Mouse (Mus musculus) spleen, postnatal 0 days (tissue): Measurements from ENCODE around the gene Hap1. TPM values are rescaled to one million over a fixed set of nuclear protein-coding genes. Genes with fewer than 3 reads are reported as not detected.

ENCODE experiments used
- polyA plus RNA-seq: library from polyadenylated mRNA; unstranded; fragments of >200 nt; fragmentation: Nextera tagmentation; extraction: Ambion mirVana; gene quantifications from 2 replicates; pipeline ENCODE4 v1.2.1, GENCODE M21; 2015

The Hap1 gene
- 1.9 and 2.3 TPM in 2 replicates for polyA plus RNA-seq

DNA sequence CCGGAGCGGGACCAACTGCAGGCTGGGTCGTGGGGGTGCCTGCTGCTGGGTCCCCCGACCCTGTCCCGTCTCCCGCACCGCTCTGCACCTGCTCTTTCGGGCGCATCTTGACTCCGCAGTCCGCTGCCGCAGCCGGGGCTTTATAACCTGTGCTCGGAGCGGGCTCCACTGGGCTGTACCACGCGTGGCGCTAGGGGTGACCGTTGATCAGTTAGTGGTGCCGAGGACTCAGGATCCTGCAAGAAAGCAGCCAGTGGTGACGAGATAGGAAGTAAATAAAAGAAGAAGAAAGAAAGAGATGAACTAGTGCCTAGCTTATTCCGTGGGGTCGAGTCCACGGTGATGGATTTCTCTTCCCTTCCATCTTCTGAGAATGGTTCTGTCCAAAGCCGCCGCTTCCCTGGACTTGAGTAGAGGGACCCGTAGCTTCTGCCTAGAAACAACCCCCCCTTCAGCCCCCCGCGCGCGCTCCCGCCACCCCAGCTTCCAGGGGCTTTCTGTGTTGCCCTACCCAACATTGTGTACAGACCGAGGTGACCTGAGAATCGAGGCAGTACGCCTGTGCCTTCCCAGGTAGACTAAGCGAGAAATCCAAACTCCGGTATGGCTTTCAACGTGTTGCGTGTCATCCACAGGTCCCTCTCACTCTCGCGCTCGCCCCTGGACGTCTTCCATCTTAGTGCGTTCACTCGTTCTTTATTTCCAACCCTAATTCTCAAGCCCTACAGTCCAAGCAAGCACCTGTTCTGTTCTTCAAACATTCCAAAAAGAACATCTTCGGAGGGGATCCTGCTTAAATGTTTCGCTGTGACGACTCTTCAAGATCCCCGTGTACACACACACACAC, at the start of gene Hap1:
Gene Hap1 (minus strand): TSS at position 157 of the 847 bp plus-strand sequence.

DNA sequence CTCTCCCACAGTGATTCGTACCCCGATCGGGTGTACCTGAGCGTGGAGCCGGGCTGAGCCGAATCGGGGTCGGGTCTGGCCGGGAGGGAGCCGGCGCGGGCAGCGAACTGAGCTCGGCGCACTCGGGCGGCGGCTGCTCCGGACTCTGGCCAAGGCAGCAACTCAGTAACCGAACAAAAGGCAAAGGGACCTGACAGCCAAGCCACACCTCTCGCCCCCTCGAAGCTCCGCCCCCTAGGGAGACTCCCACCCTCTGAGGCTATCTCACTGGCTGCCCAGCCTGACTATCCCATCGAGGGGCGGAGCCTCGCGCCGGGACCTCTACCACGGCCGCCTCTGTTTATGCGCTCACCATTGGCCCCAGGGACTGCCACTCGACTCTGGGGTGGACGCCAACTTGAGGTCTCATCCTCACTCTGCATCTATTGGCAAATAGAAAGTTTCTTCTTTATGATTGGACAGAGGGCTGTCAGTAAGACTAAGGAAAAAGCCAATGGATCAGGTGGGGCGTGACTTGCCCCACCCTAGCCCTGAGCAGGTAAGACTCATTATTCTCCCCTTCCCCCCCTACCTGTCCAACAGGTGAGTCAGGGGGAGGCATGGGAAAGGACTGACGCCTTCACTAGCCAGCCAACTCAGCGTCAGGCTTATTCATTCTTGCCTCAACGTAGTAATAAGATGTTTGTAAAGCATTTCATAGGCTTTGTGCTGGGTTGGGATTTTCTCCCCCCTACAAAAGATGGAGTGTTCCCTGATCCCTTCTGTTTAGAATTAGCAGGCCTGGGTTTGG, 41.9 kb upstream of the Hap1 start, which contains the start of gene Jup:
Gene Jup (minus strand): TSS at position 164 of the 790 bp plus-strand sequence.

DNA sequence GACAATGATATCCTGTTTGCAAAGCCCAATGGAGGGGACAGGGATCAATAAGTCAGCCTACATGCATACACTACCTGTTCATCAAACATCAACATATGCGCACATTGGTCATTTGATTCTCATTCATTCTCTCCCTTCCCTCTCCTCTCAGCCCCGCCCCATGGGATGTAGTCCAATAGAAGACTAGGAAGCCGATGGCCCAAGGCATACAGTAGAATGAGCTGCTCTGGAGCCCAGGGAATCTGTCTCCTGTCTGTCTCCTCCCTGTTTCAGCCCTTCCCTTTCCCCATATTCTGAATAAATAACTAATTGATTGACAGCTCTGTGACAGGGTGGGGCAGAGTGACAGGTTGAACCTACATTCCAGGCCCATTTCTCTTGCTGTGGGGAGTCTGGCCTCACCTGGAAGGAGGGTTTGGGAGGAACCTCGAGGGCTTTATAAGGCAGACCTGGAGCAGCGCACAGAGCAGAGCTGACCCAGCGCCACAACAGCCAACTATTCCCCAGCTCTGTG, 21.9 kb downstream of the Hap1 start, which contains the start of gene Gast:
Gene Gast (plus strand): TSS at position 464 of the 514 bp plus-strand sequence.

DNA sequence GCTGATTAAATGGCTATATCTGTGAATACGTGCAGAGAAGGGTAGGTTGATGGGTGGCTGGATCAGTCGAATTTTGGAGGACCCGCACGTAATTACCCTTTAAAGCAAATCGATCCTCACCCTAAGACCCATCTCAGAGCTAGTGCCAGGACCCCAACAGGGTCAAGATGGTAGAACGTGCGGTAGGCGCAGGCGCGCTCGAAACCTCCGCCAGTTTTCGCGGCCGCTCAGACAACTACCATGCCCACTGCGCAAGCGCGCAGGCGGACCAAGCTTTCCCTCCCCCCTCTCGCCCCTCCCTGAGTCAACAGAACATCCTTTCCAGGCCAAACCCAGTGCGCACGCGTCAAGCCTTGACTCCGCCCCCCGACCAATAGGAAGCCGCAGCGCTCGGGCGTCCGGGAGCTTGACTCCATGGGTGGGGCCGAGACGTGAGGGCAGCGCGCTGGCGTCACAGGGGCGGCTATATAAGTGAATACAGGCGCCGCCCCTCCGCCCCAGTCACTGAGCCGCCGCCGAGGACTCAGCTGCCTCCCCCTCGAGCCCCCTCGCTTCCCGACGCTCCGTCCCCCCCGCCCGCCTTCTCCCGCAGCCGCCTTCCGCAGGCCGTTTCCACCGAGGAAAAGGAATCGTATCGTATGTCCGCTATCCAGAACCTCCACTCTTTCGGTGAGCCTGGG, 36.3 kb downstream of the Hap1 start, which contains the start of gene Eif1:
Gene Eif1 (plus strand): TSS at position 394 of the 680 bp plus-strand sequence.

Other genes starting within 250 kb of the Hap1 start
- gene Krt13, start 234.6 kb downstream of the Hap1 start, polyA plus RNA-seq, result 0.12 and 0.38 TPM in 2 replicates
- 1.00 and 1.1 TPM in 2 replicates for gene Krt15, start 220.2 kb downstream of the Hap1 start, polyA plus RNA-seq
- gene Krt19, start 207.5 kb downstream of the Hap1 start, polyA plus RNA-seq, result 39.8 and 40.8 TPM in 2 replicates
- gene Krt9, start 162.9 kb downstream of the Hap1 start, polyA plus RNA-seq, result not detected in 2 replicates
- 7.3 and 10.0 TPM in 2 replicates for gene Krt14, start 148.6 kb downstream of the Hap1 start, polyA plus RNA-seq
- gene Krt16, start 107.2 kb downstream of the Hap1 start, polyA plus RNA-seq, result not detected in 2 replicates
- gene Krt17, start 95.1 kb downstream of the Hap1 start, polyA plus RNA-seq, result 0.35 and 0.47 TPM in 2 replicates
- not detected in 2 replicates for gene Krt42, start 86.3 kb downstream of the Hap1 start, polyA plus RNA-seq
- gene Eif1, start 36.2 kb downstream of the Hap1 start, polyA plus RNA-seq, result 1,779 and 1,788 TPM in 2 replicates
- gene Gast, start 21.7 kb downstream of the Hap1 start, polyA plus RNA-seq, result not detected in 2 replicates
- gene Jup, start 41.6 kb upstream of the Hap1 start, polyA plus RNA-seq, result 17.7 and 22.8 TPM in 2 replicates
- 11.7 and 17.0 TPM in 2 replicates for gene P3h4, start 58.7 kb upstream of the Hap1 start, polyA plus RNA-seq
- gene Fkbp10, start 59.6 kb upstream of the Hap1 start, polyA plus RNA-seq, result 30.1 and 37.1 TPM in 2 replicates
- gene Nt5c3b, start 85.7 kb upstream of the Hap1 start, polyA plus RNA-seq, result 37.4 and 44.0 TPM in 2 replicates
- gene Klhl10, start 85.8 kb upstream of the Hap1 start, polyA plus RNA-seq, result 0.07 and 0.27 TPM in 2 replicates
- 1.9 and 2.7 TPM in 2 replicates for gene Klhl11, start 116.6 kb upstream of the Hap1 start, polyA plus RNA-seq
- 36.3 and 40.0 TPM in 2 replicates for gene Acly, start 171.9 kb upstream of the Hap1 start, polyA plus RNA-seq
- 0.22 TPM in 2 replicates for gene Ttc25, start 189.5 kb upstream of the Hap1 start, polyA plus RNA-seq
- gene Cnp, start 218.8 kb upstream of the Hap1 start, polyA plus RNA-seq, result 33.2 and 40.8 TPM in 2 replicates